Mouse (Mus musculus) CH12.LX (cell line): ENCODE data around the gene Igfbp5. TPM values are rescaled to one million over a fixed set of nuclear protein-coding genes. Genes with fewer than 3 reads are reported as not detected.
A peak's percentile ranks its signal among the peaks of the same experiment; 100 is the strongest.

ENCODE experiments used
- DNase-seq: peaks from one replicate; pipeline ENCODE4 v3.0.0-alpha.2; 2013; ENCODE audit errors: extremely low read depth
- H3K27ac ChIP-seq: 2 replicates; pipeline ENCODE4 v1.5.1; 2012; ENCODE audit warnings: low read depth, mild to moderate bottlenecking, control low read depth, moderate library complexity; ENCODE audit not compliant: insufficient read depth
- H3K27me3 ChIP-seq: replicated peaks from 2 replicates; pipeline ENCODE3; 2012; ENCODE audit warnings: inconsistent platforms
- H3K36me3 ChIP-seq, 2 experiments: replicated peaks in 1 of 2; 2 replicates each; pipeline versions ENCODE3 to v1.6.1; 2012; ENCODE audit warnings: inconsistent platforms in 1 of 2, low read length in 1 of 2, mild to moderate bottlenecking in 1 of 2, mixed read lengths in 1 of 2, moderate library complexity in 1 of 2; ENCODE audit not compliant: control insufficient read depth in 1 of 2, insufficient read depth in 1 of 2
- H3K4me1 ChIP-seq, 2 experiments: 2 replicates each; pipeline ENCODE4 v1.6.1; 2012; ENCODE audit warnings: inconsistent platforms in 1 of 2, moderate library complexity in 1 of 2; ENCODE audit not compliant: insufficient read depth in 2 of 2, control insufficient read depth in 1 of 2
- H3K4me2 ChIP-seq: 2 replicates; pipeline ENCODE4 v1.6.1; 2012; ENCODE audit warnings: low read depth, mild to moderate bottlenecking, control low read depth; ENCODE audit not compliant: poor library complexity, insufficient read depth, severe bottlenecking
- H3K4me3 ChIP-seq, 3 experiments: fragments of 150-350 bp in 1 of 3; sonication (generic) in 1 of 3; replicated peaks in 1 of 3; 2 replicates each; pipeline versions ENCODE3 to v1.5.1; 2011 to 2012; ENCODE audit warnings: low read depth in 2 of 3, low read length in 2 of 3, mild to moderate bottlenecking in 2 of 3, moderate library complexity in 2 of 3, control low read depth in 1 of 3, improper control_type of control experiment in 1 of 3, inconsistent platforms in 1 of 3, mixed read lengths in 1 of 3; ENCODE audit not compliant: poor library complexity in 1 of 3
- H3K79me2 ChIP-seq: replicated peaks from 2 replicates; pipeline ENCODE4 v1.6.1; 2012; ENCODE audit warnings: mild to moderate bottlenecking, moderate library complexity; ENCODE audit not compliant: control insufficient read depth, poor library complexity, insufficient read depth, severe bottlenecking; ENCODE audit errors: extremely low read depth
- H3K9ac ChIP-seq: 2 replicates; pipeline ENCODE4 v1.6.1; 2012; ENCODE audit warnings: low read depth, mild to moderate bottlenecking, control low read depth, moderate library complexity; ENCODE audit not compliant: insufficient read depth
- H3K9me3 ChIP-seq: replicated peaks from 2 replicates; pipeline ENCODE3; 2012; ENCODE audit warnings: low read length, inconsistent platforms, mixed read lengths
- BHLHE40 ChIP-seq: IDR thresholded peaks from 2 replicates; pipeline ENCODE4 v1.6.1; 2011; ENCODE audit warnings: mild to moderate bottlenecking, low read depth, low read length, improper control_type of control experiment
- CHD1 ChIP-seq: IDR thresholded peaks from 2 replicates; pipeline ENCODE4 v1.6.1; 2012; ENCODE audit warnings: low read depth, low read length, improper control_type of control experiment, inconsistent platforms
- CHD2 ChIP-seq: IDR thresholded peaks from 2 replicates; pipeline ENCODE4 v1.6.1; 2011; ENCODE audit warnings: low read length, improper control_type of control experiment
- CTCF ChIP-seq, 2 experiments: IDR thresholded peaks in 1 of 2; conservative IDR thresholded peaks in 1 of 2; 2 replicates each; pipeline ENCODE4 v1.5.1; 2011 to 2012; ENCODE audit warnings: low read depth in 2 of 2, low read length in 2 of 2, improper control_type of control experiment in 1 of 2, inconsistent platforms in 1 of 2, mild to moderate bottlenecking in 1 of 2, moderate library complexity in 1 of 2
- ELF1 ChIP-seq: IDR thresholded peaks from 2 replicates; pipeline ENCODE4 v1.6.1; 2014; ENCODE audit warnings: low read depth, mild to moderate bottlenecking, inconsistent platforms, low read length, improper control_type of control experiment
- ETS1 ChIP-seq: conservative IDR thresholded peaks from 2 replicates; pipeline ENCODE4 v1.6.1; 2012; ENCODE audit warnings: low read depth, mild to moderate bottlenecking, inconsistent platforms, low read length, improper control_type of control experiment, moderate library complexity
- GABPA ChIP-seq: IDR thresholded peaks from 2 replicates; pipeline ENCODE4 v1.6.1; 2012; ENCODE audit warnings: low read depth, low read length, improper control_type of control experiment, inconsistent platforms; ENCODE audit not compliant: insufficient replicate concordance
- JUN ChIP-seq: IDR thresholded peaks from 2 replicates; pipeline ENCODE4 v1.6.1; 2011; ENCODE audit warnings: low read depth, mild to moderate bottlenecking, low read length, improper control_type of control experiment, moderate library complexity; ENCODE audit not compliant: insufficient read depth
- MAFK ChIP-seq: IDR thresholded peaks from 2 replicates; pipeline ENCODE4 v1.6.1; 2011; ENCODE audit warnings: low read length, improper control_type of control experiment; ENCODE audit not compliant: insufficient replicate concordance
- MAZ ChIP-seq: IDR thresholded peaks from 2 replicates; pipeline ENCODE4 v1.6.1; 2012; ENCODE audit warnings: low read depth, mild to moderate bottlenecking, inconsistent platforms, low read length, improper control_type of control experiment, moderate library complexity
- MEF2A ChIP-seq: IDR thresholded peaks from 2 replicates; pipeline ENCODE4 v1.6.1; 2014; ENCODE audit warnings: low read depth, mild to moderate bottlenecking, inconsistent platforms, low read length, improper control_type of control experiment, borderline replicate concordance
- PAX5 ChIP-seq: IDR thresholded peaks from 2 replicates; pipeline ENCODE4 v1.6.1; 2012; ENCODE audit warnings: low read length, inconsistent platforms, mixed read lengths
- POLR2A ChIP-seq: IDR thresholded peaks from 2 replicates; pipeline ENCODE4 v1.6.1; 2011; ENCODE audit warnings: low read depth, mild to moderate bottlenecking, improper control_type of control experiment, low read length
- RAD21 ChIP-seq: IDR thresholded peaks from 2 replicates; pipeline ENCODE4 v1.6.1; 2011; ENCODE audit warnings: low read depth, mild to moderate bottlenecking, low read length, improper control_type of control experiment, moderate library complexity
- RCOR1 ChIP-seq: conservative IDR thresholded peaks from 2 replicates; pipeline ENCODE4 v1.6.1; 2012; ENCODE audit warnings: low read depth, mild to moderate bottlenecking, inconsistent platforms, low read length, improper control_type of control experiment
- SMC3 ChIP-seq: IDR thresholded peaks from 2 replicates; pipeline ENCODE4 v1.6.1; 2011; ENCODE audit warnings: low read depth, low read length, improper control_type of control experiment
- USF2 ChIP-seq: conservative IDR thresholded peaks from 2 replicates; pipeline ENCODE4 v1.6.1; 2011; ENCODE audit warnings: low read depth, low read length, improper control_type of control experiment
- ZNF384 ChIP-seq: IDR thresholded peaks from 2 replicates; pipeline ENCODE4 v1.6.1; 2012; ENCODE audit warnings: low read depth, low read length, improper control_type of control experiment, inconsistent platforms
- dilution Hi-C: fragments of 300-500 bp; cut with MboI; formaldehyde crosslinking; loops from 2 replicates; pipeline ENCODE4 v1.14.3; 2020; ENCODE audit warnings: low sequenced_read_pairs; ENCODE audit not compliant: extremely low pct_unique_long_range_greater_than_20kb, extremely low pct_ligation_motif_present
- in situ Hi-C: fragments of 300-500 bp; cut with MboI; formaldehyde crosslinking; loops from 3 replicates; pipeline ENCODE4 v1.14.3; 2019; ENCODE audit warnings: low sequenced_read_pairs, low pct_ligation_motif_present, low pct_unique_long_range_greater_than_20kb, mixed read lengths
- polyA plus RNA-seq: library from polyadenylated mRNA; unstranded; fragments of >175 nt; gene quantifications from 2 replicates; pipeline ENCODE4 v1.2.1, GENCODE M21; 2012; ENCODE audit warnings: low read depth; ENCODE audit not compliant: insufficient read length
- total RNA-seq, 2 experiments: library from RNA; depleted of rRNA; stranded (reverse); fragments of 300-350 nt in 1 of 2; fragments of >200 nt in 1 of 2; gene quantifications; 2 replicates each; pipeline ENCODE4 v1.2.3; 2012 to 2014

Igfbp5 gene
- total and polyA plus RNA-seq, 3 experiments = 0.08 to 0.09 TPM; not detected in 1

DNA sequence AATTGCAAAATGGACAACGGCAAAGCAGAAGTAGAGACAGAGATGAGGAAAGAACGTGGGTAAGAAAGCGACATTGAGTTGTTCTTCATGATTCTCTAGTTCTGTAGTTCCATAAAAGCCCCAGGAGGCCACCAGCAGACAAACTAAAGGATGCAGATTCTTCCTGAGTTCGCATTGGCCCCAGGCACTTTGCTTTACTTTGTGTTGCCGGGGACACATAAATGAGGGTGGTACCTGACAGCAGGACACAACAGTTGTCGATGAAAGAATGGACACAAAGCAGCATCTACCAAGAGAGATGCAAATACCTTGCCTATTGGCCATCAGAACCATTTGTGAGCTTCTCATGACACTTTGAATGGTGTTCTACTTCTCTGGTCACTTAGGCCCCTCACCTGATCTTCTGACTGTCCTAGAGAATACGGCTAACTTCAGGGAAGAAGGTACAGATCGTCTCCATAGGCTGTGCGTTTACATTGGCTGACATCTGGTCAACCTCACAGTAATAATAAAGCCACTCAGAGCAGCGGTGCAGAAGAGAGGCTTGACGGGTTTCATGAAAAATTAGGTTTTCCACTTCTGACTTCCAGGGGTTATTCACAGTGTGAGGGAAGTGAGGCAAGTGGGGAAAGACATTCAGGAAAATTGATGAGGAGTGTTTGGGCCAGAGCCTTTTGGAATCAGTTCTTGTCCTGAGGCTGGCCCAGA, 10.6 kb upstream of the Igfbp5 start:
- in situ Hi-C loops (no loop called here), dilution Hi-C loops (no loop called here)
- Histone ChIP-seq H3K9me3 (no peaks in the 10 kb centered on the region), H3K4me3 (no peak overlapping the region), H3K9ac (no peak overlapping the region), H3K4me2 (no peak overlapping the region), H3K27me3 (peaks cover 46% of the 10 kb centered on the region), H3K4me1 (no peaks in the 10 kb centered on the region), H3K36me3 (no peaks in the 10 kb centered on the region), H3K27ac (no peak overlapping the region), H3K79me2 (no peaks in the 10 kb centered on the region)
- DNase-seq = no peak
- TF ChIP-seq POLR2A = no peak

GRCm38 (mm10) chr1:72879319-72879634, 4.6 kb upstream of the Igfbp5 start:
- H3K79me2 ChIP-seq = no peaks in the 10 kb centered on the region
- DNase-seq = no peak
- H3K4me1 ChIP-seq = peaks cover 0 to 6% of the 10 kb centered on the region in 2 experiments; a peak in 2 of 4 replicates
- H3K4me3 ChIP-seq = no peak overlapping the region
- H3K27ac ChIP-seq = no peak overlapping the region
- no peaks in the 10 kb centered on the region for H3K36me3 ChIP-seq
- no peaks in the 10 kb centered on the region for H3K9me3 ChIP-seq
- H3K9ac ChIP-seq = no peak overlapping the region
- peaks cover 45% of the 10 kb centered on the region for H3K27me3 ChIP-seq
- in situ Hi-C loops (loop anchor here (10.0 kb wide), 2 partner anchors 946 to 976 kb away; no protein-coding TSS in a partner anchor), dilution Hi-C loops (no loop called here)
- TF ChIP-seq MEF2A (no peak), ETS1 (no peak), USF2 (no peak), CTCF (conservative IDR thresholded peaks at IDR 0.05 in 1 of 2, IDR thresholded peaks at IDR 0.05 in 1 of 2; ENCODE audit: low read depth in 2 of 2, low read length in 2 of 2) (peak in 1 of 2 experiments; percentile 52; a peak in 2 of 4 replicates), RCOR1 (no peak), ELF1 (no peak), JUN (no peak), MAFK (no peak), RAD21 (peak; percentile 13), CHD1 (no peak), ZNF384 (peak; percentile 24; the same call in 1 of the 2 replicates), MAZ (no peak), GABPA (no peak), CHD2 (no peak), SMC3 (peak; percentile 30; the same call in 1 of the 2 replicates), BHLHE40 (no peak), PAX5 (no peak)
- H3K4me2 ChIP-seq = no peak overlapping the region
